ENCODE assay signal across 7 mouse cellular contexts in the genomic region with DNA sequence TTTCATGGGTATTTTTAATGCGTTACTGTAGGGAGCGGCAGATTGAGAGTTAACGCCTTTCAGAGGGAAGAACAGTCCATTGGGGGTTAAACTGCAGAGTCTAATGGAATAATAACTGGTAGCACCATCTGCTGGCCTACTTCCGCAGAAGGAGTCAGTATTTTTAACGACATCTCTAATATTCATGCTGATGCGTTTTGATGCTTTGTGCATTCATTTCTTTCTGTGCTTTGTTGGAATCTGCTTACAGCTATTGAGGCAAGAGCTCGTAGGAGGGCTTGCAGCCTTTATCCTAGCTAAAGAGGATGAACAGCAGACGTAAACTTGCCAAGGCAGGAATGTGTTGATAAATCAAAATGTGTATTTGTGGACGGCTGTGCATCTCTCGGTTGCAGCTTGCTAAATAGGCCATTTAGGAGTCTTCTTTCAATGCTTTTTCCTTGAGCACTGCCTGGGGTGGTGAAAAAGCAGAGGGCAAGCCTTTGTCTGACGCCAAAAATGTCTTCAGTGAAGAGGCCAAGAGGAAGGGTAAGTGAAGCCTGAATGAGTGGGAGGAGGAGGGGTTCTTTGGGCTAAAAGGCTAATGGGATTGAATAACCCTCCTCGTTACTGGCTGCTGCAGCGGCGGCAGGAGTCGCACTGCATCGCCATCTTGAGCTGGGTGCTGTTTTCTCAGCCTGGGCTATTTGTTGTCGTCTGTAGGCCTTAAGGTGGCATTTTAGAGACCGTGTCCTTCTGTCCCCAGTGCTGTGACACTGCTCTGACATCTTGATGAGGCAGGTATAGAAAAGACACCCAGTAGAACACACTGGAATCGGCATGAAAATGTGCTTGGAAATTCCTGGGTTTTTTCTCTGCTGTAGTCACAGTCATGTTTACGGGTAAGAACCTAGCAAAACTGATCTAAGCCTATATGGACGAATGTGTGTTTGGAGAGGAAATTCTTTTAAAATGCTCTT.
A peak's percentile ranks its signal among the peaks of the same experiment; 100 is the strongest.
DNase-seq lines count a peak whose midpoint lies in the region; ATAC-seq lines count a peak whose summit lies in the region.

No protein-coding gene starts in this region.

- H3K4me1 ChIP-seq in intestine, embryonic 15.5 days (replicated peaks): 0 out of 2 replicates have a peak, but pooled peaks cover 3% of the 10 kb centered on the region
- H3K4me1 ChIP-seq in midbrain, embryonic 10.5 days: peaks cover 50% of the 10 kb centered on the region

- peak overlapping the region; percentile 94 for H3K27ac ChIP-seq in intestine, embryonic 15.5 days
- H3K27ac ChIP-seq in midbrain, embryonic 10.5 days (replicated peaks): peak overlapping the region; percentile 97

- peak; percentile 58 for DNase-seq in adrenal gland, adult 8-10 months
- peak; percentile 70 for DNase-seq in embryo, embryonic 11.5 days (ENCODE audit: low read depth, low spot score)
- DNase-seq in gastrocnemius, postnatal 36 days: peak; percentile 33 to 48
- DNase-seq in left cerebral cortex, postnatal 25 days (ENCODE audit: low spot score in 2 of 2): peak; percentile 77 to 85
- peak; percentile 88 for DNase-seq in midbrain, embryonic 10.5 days (ENCODE audit: low spot score)
- DNase-seq in skeletal muscle tissue, adult 2 months (ENCODE audit: low read depth, low spot score): peak; percentile 73

- H3K9me3 ChIP-seq in intestine, embryonic 15.5 days: no peaks in the 10 kb centered on the region
- no peaks in the 10 kb centered on the region for H3K9me3 ChIP-seq in midbrain, embryonic 10.5 days (replicated peaks)

- peak overlapping the region; percentile 41 for H3K4me3 ChIP-seq in intestine, embryonic 15.5 days (replicated peaks)
- peak overlapping the region; percentile 57 for H3K4me3 ChIP-seq in midbrain, embryonic 10.5 days

- intact Hi-C loops in gastrocnemius, postnatal 36 days (cut with DNase I): loop anchor here (5.0 kb wide), 2 partner anchors 43 to 128 kb away; a partner anchor contains a TSS
- intact Hi-C loops in left cerebral cortex, postnatal 25 days (cut with DNase I): loop anchor here (1.0 kb wide), 2 partner anchors 47 to 126 kb away; no protein-coding TSS in a partner anchor

- peak overlapping the region; percentile 56 for H3K9ac ChIP-seq in intestine, embryonic 15.5 days

- peak; percentile 93 for ATAC-seq in intestine, embryonic 15.5 days

- WGBS in intestine, embryonic 15.5 days: 1% methylated on average over 21 of the region's 21 CpGs
- WGBS in midbrain, embryonic 10.5 days: 4% methylated on average over 21 of the region's 21 CpGs

- H3K27me3 ChIP-seq in intestine, embryonic 15.5 days (replicated peaks): no peaks in the 10 kb centered on the region
- no peaks in the 10 kb centered on the region for H3K27me3 ChIP-seq in midbrain, embryonic 10.5 days (ENCODE audit: low read depth, poor library complexity, severe bottlenecking)

- H3K4me2 ChIP-seq in intestine, embryonic 15.5 days (replicated peaks): peak overlapping the region; percentile 62

- no peaks in the 10 kb centered on the region for H3K36me3 ChIP-seq in intestine, embryonic 15.5 days
- peaks cover 5% of the 10 kb centered on the region; the same call in 1 of the 2 replicates for H3K36me3 ChIP-seq in midbrain, embryonic 10.5 days

Comparison
In these comparisons a context has a peak if more than half of its experiments do, and no peak if none do; other contexts are left out.
1. Peak in every context shown above with its lines: DNase-seq, ATAC-seq, H3K4me3 ChIP-seq and H3K27ac ChIP-seq.